Mouse (Mus musculus) kidney, postnatal 0 days (tissue): ENCODE data around the gene Mecom. TPM values are rescaled to one million over a fixed set of nuclear protein-coding genes. Genes with fewer than 3 reads are reported as not detected.

Experiments
- ATAC-seq: fragments of 200-750 bp; cut with Nextera tagmentation; replicated peaks from 2 replicates; pipeline ENCODE4 v1.8.0; 2017; ENCODE audit warnings: low read depth, moderate number of reproducible peaks, moderate TSS enrichment, moderate library complexity; ENCODE audit not compliant: low FRiP score
- DNase-seq: peaks from one replicate; pipeline ENCODE4 v3.0.0-alpha.2; 2016; ENCODE audit warnings: low spot score
- H3K27ac ChIP-seq: fragments of 300-500 bp; sonication (generic); 2 replicates; pipeline ENCODE4 v1.5.1; 2014; ENCODE audit warnings: mild to moderate bottlenecking
- H3K27me3 ChIP-seq: fragments of 300-500 bp; sonication (generic); 2 replicates; pipeline ENCODE4 v1.6.1; 2014; ENCODE audit warnings: low read length, mixed read lengths; ENCODE audit not compliant: insufficient read depth
- H3K36me3 ChIP-seq: fragments of 300-500 bp; sonication (generic); 2 replicates; pipeline ENCODE4 v1.6.1; 2014; ENCODE audit warnings: low read length, mixed read lengths; ENCODE audit not compliant: insufficient read depth
- H3K4me1 ChIP-seq: fragments of 300-500 bp; sonication (generic); replicated peaks from 2 replicates; pipeline ENCODE4 v1.6.1; 2014; ENCODE audit warnings: antibody characterized with exemption, low read length, mixed read lengths; ENCODE audit not compliant: insufficient read depth
- H3K4me2 ChIP-seq: fragments of 300-500 bp; sonication (generic); 2 replicates; pipeline ENCODE4 v1.6.1; 2014; ENCODE audit warnings: mild to moderate bottlenecking, low read length, moderate library complexity, mixed read lengths
- H3K4me3 ChIP-seq: fragments of 300-500 bp; sonication (generic); replicated peaks from 2 replicates; pipeline ENCODE4 v1.5.1; 2014; ENCODE audit warnings: low read depth, low read length
- H3K9ac ChIP-seq: fragments of 300-500 bp; sonication (generic); 2 replicates; pipeline ENCODE4 v1.6.1; 2014; ENCODE audit warnings: low read depth, low read length
- H3K9me3 ChIP-seq: fragments of 300-500 bp; sonication (generic); replicated peaks from 2 replicates; pipeline ENCODE4 v1.6.1; 2016; ENCODE audit warnings: low read length, inconsistent platforms, mixed read lengths
- CTCF ChIP-seq: IDR thresholded peaks from 2 replicates; pipeline ENCODE4 v1.5.1; 2016; ENCODE audit warnings: antibody characterized with exemption, low read depth, mild to moderate bottlenecking, moderate library complexity
- WGBS: fragments of 180-500 bp; shearing (Covaris S2); extraction: QIAGEN DNeasy Blood & Tissue Kit; methylation state at CpG from one replicate; pipeline ENCODE4 v1.1.7; 2014; 5-methylcytosine and 5-hydroxymethylcytosine counted together
- polyA plus RNA-seq: library from polyadenylated mRNA; unstranded; fragments of >200 nt; fragmentation: Nextera tagmentation; extraction: Ambion mirVana; gene quantifications from 2 replicates; pipeline ENCODE4 v1.2.1, GENCODE M21; 2015

Mecom gene
- polyA plus RNA-seq, 1 experiment from 2014 or later: 54.7 TPM

- H3K9me3 ChIP-seq: no peaks in the 10 kb centered on the region
- ATAC-seq (no peak), DNase-seq (no peak)
- no peak overlapping the region for H3K4me2 ChIP-seq
- 67% methylated on average over 10 of the region's 10 CpGs for WGBS
- H3K9ac ChIP-seq: no peak overlapping the region
- no peaks in the 10 kb centered on the region for H3K4me1 ChIP-seq
- no peaks in the 10 kb centered on the region for H3K36me3 ChIP-seq
- H3K27me3 ChIP-seq: no peaks in the 10 kb centered on the region
- TF ChIP-seq CTCF: no peak
- no peak overlapping the region for H3K27ac ChIP-seq
- no peak overlapping the region for H3K4me3 ChIP-seq
These were observed 554.5 kb downstream of the Mecom start for GRCm38 (mm10) chr3:29993346-29993745.

DNA sequence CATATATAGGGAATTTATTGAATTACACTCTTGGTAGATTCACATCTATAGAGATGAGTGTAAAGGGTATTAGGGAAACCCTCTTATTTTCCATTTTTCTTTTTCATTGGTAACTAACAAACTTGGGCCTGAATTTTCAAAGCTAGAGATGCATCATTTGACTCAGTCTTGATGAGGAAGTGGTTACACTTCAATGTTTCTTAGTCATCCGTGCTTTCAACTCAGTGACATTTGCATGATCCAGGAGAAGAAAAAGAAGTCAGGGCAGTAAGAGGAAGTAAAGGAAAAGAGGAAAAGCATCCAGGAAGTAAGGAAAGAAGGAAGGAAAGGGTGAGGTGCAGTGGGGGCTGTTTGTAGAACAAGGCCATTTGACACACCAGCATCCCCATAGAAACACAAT lies 556.3 kb downstream of the Mecom start:
- Histone ChIP-seq H3K27me3 (no peaks in the 10 kb centered on the region), H3K27ac (no peak overlapping the region), H3K4me3 (no peak overlapping the region), H3K9me3 (no peaks in the 10 kb centered on the region), H3K4me1 (no peaks in the 10 kb centered on the region), H3K4me2 (no peak overlapping the region), H3K36me3 (no peaks in the 10 kb centered on the region), H3K9ac (no peak overlapping the region)
- no peak for TF ChIP-seq CTCF
- 67% methylated on average over 1 of the region's 1 CpGs for WGBS
- no peak for ATAC-seq
- DNase-seq: no peak

GRCm38 (mm10) chr3:29984431-29984830 lies 563.4 kb downstream of the Mecom start:
- H3K27me3 ChIP-seq: no peaks in the 10 kb centered on the region
- no peak overlapping the region for H3K9ac ChIP-seq
- H3K4me2 ChIP-seq: no peak overlapping the region
- no peak overlapping the region for H3K27ac ChIP-seq
- ATAC-seq (no peak), DNase-seq (no peak)
- no peaks in the 10 kb centered on the region for H3K4me1 ChIP-seq
- H3K4me3 ChIP-seq: no peak overlapping the region
- H3K36me3 ChIP-seq: peaks cover 17% of the 10 kb centered on the region; the same call in 1 of the 2 replicates
- 69% methylated on average over 3 of the region's 3 CpGs for WGBS
- H3K9me3 ChIP-seq: no peaks in the 10 kb centered on the region
- TF ChIP-seq CTCF: no peak

DNA sequence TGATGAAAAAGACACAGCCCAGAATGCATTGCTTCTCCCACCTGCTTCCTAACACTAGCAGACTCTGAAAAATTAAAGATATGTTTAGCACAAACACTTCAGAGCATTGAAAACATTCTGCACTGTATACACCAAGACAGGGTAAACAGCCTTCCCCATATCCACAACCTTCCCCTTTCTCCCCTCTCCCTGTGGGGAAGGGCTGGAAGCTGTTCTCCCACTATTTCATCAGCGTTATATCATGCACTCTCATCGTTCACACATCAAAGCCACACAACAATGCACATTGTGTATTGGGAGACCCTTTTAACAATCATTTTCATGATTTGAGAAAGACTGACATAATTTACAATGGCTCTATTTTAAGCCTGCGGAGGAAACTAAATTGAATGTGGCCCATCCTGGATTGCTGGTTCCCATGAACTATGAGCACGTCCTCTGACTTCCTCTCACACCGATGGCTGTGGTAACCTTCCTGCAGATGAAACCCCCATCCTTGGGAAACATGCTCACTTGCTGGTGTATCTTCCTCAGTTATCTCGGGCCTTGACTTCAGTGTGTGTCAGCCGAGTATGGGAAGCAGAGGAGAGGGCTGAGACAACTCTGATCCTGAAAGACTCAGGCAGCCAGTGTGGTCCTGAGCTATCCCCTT lies 566.4 kb downstream of the Mecom start:
- H3K27ac ChIP-seq: no peak overlapping the region

DNA sequence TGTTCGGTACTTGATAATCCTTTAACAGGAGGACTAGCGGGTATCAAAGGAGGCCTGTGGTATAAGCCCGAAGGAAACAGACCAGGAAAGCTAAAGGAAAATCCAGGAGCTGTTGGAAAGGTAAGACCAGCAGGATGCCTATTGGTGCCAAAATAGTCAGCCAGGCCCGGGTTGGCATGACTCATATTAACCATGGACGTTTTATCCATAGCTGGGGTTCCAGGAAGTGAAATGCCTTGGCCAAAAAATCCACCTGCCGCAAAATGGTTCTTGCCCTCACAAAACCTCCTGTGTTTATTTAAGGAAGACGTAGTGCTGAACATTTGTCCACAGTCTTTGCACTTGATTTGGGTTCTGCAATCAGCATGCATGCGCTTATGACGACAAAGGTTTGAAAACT lies 567.3 kb downstream of the Mecom start:
- 86% methylated on average over 9 of the region's 9 CpGs for WGBS
- H3K27me3 ChIP-seq: no peaks in the 10 kb centered on the region
- H3K4me3 ChIP-seq: no peak overlapping the region
- H3K4me1 ChIP-seq: no peaks in the 10 kb centered on the region
- no peak for TF ChIP-seq CTCF
- H3K9ac ChIP-seq: no peak overlapping the region
- no peaks in the 10 kb centered on the region for H3K9me3 ChIP-seq
- H3K27ac ChIP-seq: no peak overlapping the region
- no peak overlapping the region for H3K4me2 ChIP-seq
- ATAC-seq (no peak), DNase-seq (no peak)
- peaks cover 17% of the 10 kb centered on the region; the same call in 1 of the 2 replicates for H3K36me3 ChIP-seq

More for the DNA sequence above, 566.4 kb downstream of the Mecom start:
- Histone ChIP-seq H3K9me3 (no peaks in the 10 kb centered on the region), H3K4me1 (no peaks in the 10 kb centered on the region), H3K4me3 (no peak overlapping the region), H3K27me3 (no peaks in the 10 kb centered on the region), H3K4me2 (no peak overlapping the region), H3K36me3 (peaks cover 17% of the 10 kb centered on the region; the same call in 1 of the 2 replicates), H3K9ac (no peak overlapping the region)
- DNase-seq (peak; percentile 44), ATAC-seq (no peak; the same call in 1 of the 2 replicates)
- no peak for TF ChIP-seq CTCF
- WGBS: 63% methylated on average over 7 of the region's 7 CpGs

GRCm38 (mm10) chr3:29976580-29976979 lies 571.2 kb downstream of the Mecom start:
- no peak overlapping the region for H3K4me3 ChIP-seq
- 50% methylated on average over 4 of the region's 4 CpGs for WGBS
- H3K4me1 ChIP-seq: no peaks in the 10 kb centered on the region
- peaks cover 12% of the 10 kb centered on the region; the same call in 1 of the 2 replicates for H3K36me3 ChIP-seq
- no peak overlapping the region for H3K4me2 ChIP-seq
- no peaks in the 10 kb centered on the region for H3K27me3 ChIP-seq
- no peaks in the 10 kb centered on the region for H3K9me3 ChIP-seq
- H3K9ac ChIP-seq: no peak overlapping the region
- no peak overlapping the region for H3K27ac ChIP-seq
- DNase-seq (no peak), ATAC-seq (no peak)
- no peak for TF ChIP-seq CTCF

- Histone ChIP-seq H3K4me3 (no peak overlapping the region), H3K27ac (no peak overlapping the region), H3K27me3 (no peaks in the 10 kb centered on the region), H3K4me2 (no peak overlapping the region), H3K4me1 (no peaks in the 10 kb centered on the region), H3K36me3 (0 out of 2 replicates have a peak, but pooled peaks cover 1% of the 10 kb centered on the region), H3K9ac (no peak overlapping the region), H3K9me3 (no peaks in the 10 kb centered on the region)
- ATAC-seq: no peak
- 80% methylated on average over 11 of the region's 11 CpGs for WGBS
- TF ChIP-seq CTCF: no peak
- no peak for DNase-seq
These were observed 579.3 kb downstream of the Mecom start for GRCm38 (mm10) chr3:29968433-29968949.
